ENCODE assay signal across 8 mouse cellular contexts in genomic region chr8:88626940-88627264, GRCm38 (mm10). TPM values are rescaled to one million over a fixed set of nuclear protein-coding genes. Genes with fewer than 3 reads are reported as not detected.
DNase-seq lines count a peak whose midpoint lies in the region; ATAC-seq and TF ChIP-seq lines count a peak whose summit lies in the region.

No protein-coding gene starts in this region.

- no peak overlapping the region for H3K27ac ChIP-seq in kidney, embryonic 15.5 days
- H3K27ac ChIP-seq in embryonic facial prominence, embryonic 14.5 days (replicated peaks; ENCODE audit: low read depth, low read length): no peak overlapping the region; the same call in 1 of the 2 replicates
- no peak overlapping the region for H3K27ac ChIP-seq in intestine, embryonic 14.5 days (ENCODE audit: low read depth)

- peak overlapping the region; percentile 1 for H3ac ChIP-seq in myocyte (ENCODE audit: control insufficient read depth, insufficient read length)

- peaks cover 39% of the 10 kb centered on the region for H3K27me3 ChIP-seq in kidney, embryonic 15.5 days
- H3K27me3 ChIP-seq in embryonic facial prominence, embryonic 14.5 days (replicated peaks; ENCODE audit: control insufficient read depth, insufficient read depth, low read length): peaks cover 14% of the 10 kb centered on the region; the same call in 1 of the 2 replicates
- peaks cover 10% of the 10 kb centered on the region; the same call in 1 of the 2 replicates for H3K27me3 ChIP-seq in intestine, embryonic 14.5 days (replicated peaks; ENCODE audit: control insufficient read depth, insufficient read depth, low read length)
- H3K27me3 ChIP-seq in myocyte (ENCODE audit: control insufficient read depth, insufficient read depth, insufficient read length): peaks cover 55% of the 10 kb centered on the region

- WGBS in kidney, embryonic 15.5 days: 12% methylated on average over 19 of the region's 19 CpGs
- WGBS in embryonic facial prominence, embryonic 14.5 days: 20% methylated on average over 11 of the region's 19 CpGs
- 10% methylated on average over 19 of the region's 19 CpGs for WGBS in intestine, embryonic 14.5 days

- H3K36me3 ChIP-seq in kidney, embryonic 15.5 days: no peaks in the 10 kb centered on the region
- no peaks in the 10 kb centered on the region for H3K36me3 ChIP-seq in embryonic facial prominence, embryonic 14.5 days (ENCODE audit: control insufficient read depth, insufficient read depth, low read length)
- no peaks in the 10 kb centered on the region for H3K36me3 ChIP-seq in intestine, embryonic 14.5 days (ENCODE audit: control insufficient read depth, insufficient read depth, low read length)
- H3K36me3 ChIP-seq in myocyte (ENCODE audit: control insufficient read depth, insufficient read depth): no peaks in the 10 kb centered on the region

- peak overlapping the region; percentile 52 for H3K4me3 ChIP-seq in kidney, embryonic 15.5 days (replicated peaks)
- peak overlapping the region; percentile 63 for H3K4me3 ChIP-seq in embryonic facial prominence, embryonic 14.5 days (ENCODE audit: low read depth, low read length)
- H3K4me3 ChIP-seq in intestine, embryonic 14.5 days (ENCODE audit: low read depth, low read length): peak overlapping the region; percentile 39
- H3K4me3 ChIP-seq in myocyte: no peak overlapping the region

- no peak; the same call in 1 of the 2 replicates for ATAC-seq in kidney, embryonic 15.5 days (replicated peaks; ENCODE audit: low FRiP score)
- no peak for ATAC-seq in embryonic facial prominence, embryonic 14.5 days (ENCODE audit: low read depth)
- ATAC-seq in intestine, embryonic 14.5 days (replicated peaks; ENCODE audit: low FRiP score, low TSS enrichment, low read depth): no peak
- no peak for ATAC-seq in monocyte, adult 5-6 weeks (replicated peaks; ENCODE audit: insufficient number of reproducible peaks, low FRiP score, low TSS enrichment, poor library complexity, severe bottlenecking)

- H3K9me3 ChIP-seq in kidney, embryonic 15.5 days (replicated peaks): no peaks in the 10 kb centered on the region
- no peaks in the 10 kb centered on the region for H3K9me3 ChIP-seq in embryonic facial prominence, embryonic 14.5 days (ENCODE audit: control insufficient read depth, low read length)
- no peaks in the 10 kb centered on the region for H3K9me3 ChIP-seq in intestine, embryonic 14.5 days (ENCODE audit: control insufficient read depth, low read length)

- peak overlapping the region; percentile 57 for H3K9ac ChIP-seq in kidney, embryonic 15.5 days
- peak overlapping the region; percentile 83 for H3K9ac ChIP-seq in embryonic facial prominence, embryonic 14.5 days (ENCODE audit: low read depth, low read length)
- H3K9ac ChIP-seq in intestine, embryonic 14.5 days (ENCODE audit: low read length): peak overlapping the region; percentile 40

- peaks cover 19% of the 10 kb centered on the region for H3K4me1 ChIP-seq in kidney, embryonic 15.5 days
- peaks cover 7% of the 10 kb centered on the region; the same call in 1 of the 2 replicates for H3K4me1 ChIP-seq in embryonic facial prominence, embryonic 14.5 days (ENCODE audit: control insufficient read depth, insufficient read depth, low read length)
- H3K4me1 ChIP-seq in intestine, embryonic 14.5 days (replicated peaks; ENCODE audit: control insufficient read depth, insufficient read depth, low read length): 0 out of 2 replicates have a peak, but pooled peaks cover 4% of the 10 kb centered on the region

- no peak for DNase-seq in kidney, postnatal 36 days
- DNase-seq in embryonic facial prominence, embryonic 14.5 days (ENCODE audit: low spot score): no peak
- DNase-seq in intestine, embryonic 14.5 days (ENCODE audit: low spot score): no peak
- no peak for DNase-seq in left cerebral cortex, postnatal 4 days
- DNase-seq in spleen, postnatal 10 days (ENCODE audit: low spot score in 2 of 2): no peak

- no peaks in the 10 kb centered on the region for H3K79me2 ChIP-seq in myocyte (ENCODE audit: control insufficient read depth, insufficient read depth)

- intact Hi-C loops in left cerebral cortex, postnatal 4 days (cut with DNase I): loop anchor here (5.0 kb wide), 1 partner anchor 70 kb away; the partner anchor contains the start of gene Cyld

- TF ChIP-seq POLR2A in myocyte (IDR thresholded peaks at IDR 0.05; ENCODE audit: insufficient read length, low read depth): no peak

- peak overlapping the region; percentile 80 for H3K4me2 ChIP-seq in kidney, embryonic 15.5 days
- H3K4me2 ChIP-seq in embryonic facial prominence, embryonic 14.5 days (ENCODE audit: low read depth, low read length): peak overlapping the region; percentile 93
- H3K4me2 ChIP-seq in intestine, embryonic 14.5 days (ENCODE audit: low read length): peak overlapping the region; percentile 59
- no peak overlapping the region for H3K4me2 ChIP-seq in myocyte (ENCODE audit: low read depth)

TF ChIP-seq in myocyte, 11 proteins besides CTCF, POLR2A, EP300 and RAD21:
- no peak for TF ChIP-seq SRF (IDR thresholded peaks at IDR 0.05; ENCODE audit: control insufficient read depth, insufficient read length, low read depth)
- no peak for TF ChIP-seq MAX (IDR thresholded peaks at IDR 0.05; ENCODE audit: low read depth)
- no peak for TF ChIP-seq POLR2AphosphoS2 (IDR thresholded peaks at IDR 0.05; ENCODE audit: insufficient read length, low read depth)
- no peak for TF ChIP-seq REST (IDR thresholded peaks at IDR 0.05; ENCODE audit: insufficient read depth, insufficient read length)
- no peak for TF ChIP-seq CEBPB (IDR thresholded peaks at IDR 0.05; ENCODE audit: insufficient read depth, poor library complexity, severe bottlenecking)
- TF ChIP-seq TCF12 (IDR thresholded peaks at IDR 0.05; ENCODE audit: insufficient read depth, poor library complexity, severe bottlenecking): no peak
- TF ChIP-seq MYOD1 (IDR thresholded peaks at IDR 0.05; ENCODE audit: control insufficient read depth in 1 of 3, insufficient read length in 2 of 3, low read depth in 2 of 3): no peak
- no peak for TF ChIP-seq TCF3 (IDR thresholded peaks at IDR 0.05; ENCODE audit: insufficient read length, low read depth)

RNA-seq across cellular contexts. Expression of gene Snx20, which starts 9.0 kb away (rescaled TPM):
- 1.7 and 2.3 TPM in 2 replicates for polyA plus RNA-seq in kidney, embryonic 15.5 days (2015; fragmentation: Nextera tagmentation; extraction: Ambion mirVana)
- polyA plus RNA-seq in embryonic facial prominence, embryonic 14.5 days (2014; fragmentation: Nextera tagmentation; extraction: Ambion mirVana): 2.7 and 4.2 TPM in 2 replicates
- 3.4 and 3.7 TPM in 2 replicates for polyA plus RNA-seq in intestine, embryonic 14.5 days (2014; fragmentation: Nextera tagmentation; extraction: Ambion mirVana)
- 0.07 TPM for polyA plus RNA-seq in myocyte (2012; fragmentation: generic; extraction: Trizol)
- total RNA-seq in monocyte, adult 5-6 weeks (2017): 67.8 to 81.1 TPM (median 72.6 TPM) in 3 replicates
- under 1 TPM; 0.84 to 0.89 TPM for total RNA-seq in left cerebral cortex, postnatal 4 days (2021)

RNA-seq across cellular contexts. Expression of gene Nod2, which starts 20.2 kb away (rescaled TPM):
- polyA plus RNA-seq in kidney, embryonic 15.5 days (2015; fragmentation: Nextera tagmentation; extraction: Ambion mirVana): 0.24 and 0.34 TPM in 2 replicates
- 0.19 and 0.58 TPM in 2 replicates for polyA plus RNA-seq in embryonic facial prominence, embryonic 14.5 days (2014; fragmentation: Nextera tagmentation; extraction: Ambion mirVana)
- 0.12 and 0.22 TPM in 2 replicates for polyA plus RNA-seq in intestine, embryonic 14.5 days (2014; fragmentation: Nextera tagmentation; extraction: Ambion mirVana)
- 1.6 TPM for polyA plus RNA-seq in myocyte (2012; fragmentation: generic; extraction: Trizol)
- total RNA-seq in monocyte, adult 5-6 weeks (2017): 6.7 to 12.7 TPM (median 8.3 TPM) in 3 replicates
- total RNA-seq in left cerebral cortex, postnatal 4 days (2021): under 1 TPM; 0.66 to 0.89 TPM
